Mouse (Mus musculus) limb, embryonic 15.5 days (tissue): ENCODE measurements around the gene Zcchc2. TPM values are rescaled to one million over a fixed set of nuclear protein-coding genes. Genes with fewer than 3 reads are reported as not detected.
A peak's percentile ranks its signal among the peaks of the same experiment; 100 is the strongest.

ENCODE experiments used
- ATAC-seq: fragments of 200-750 bp; cut with Nextera tagmentation; 2 replicates; pipeline ENCODE4 v1.8.0; 2017; ENCODE audit warnings: low read depth, moderate TSS enrichment; ENCODE audit not compliant: insufficient number of reproducible peaks, low FRiP score, low TSS enrichment
- H3K27ac ChIP-seq: fragments of 300-500 bp; sonication (generic); 2 replicates; pipeline ENCODE4 v1.5.1; 2015; ENCODE audit warnings: moderate library complexity, mild to moderate bottlenecking, inconsistent platforms
- H3K27me3 ChIP-seq: fragments of 300-500 bp; sonication (generic); 2 replicates; pipeline ENCODE4 v1.6.1; 2015; ENCODE audit warnings: inconsistent platforms
- H3K36me3 ChIP-seq: fragments of 300-500 bp; sonication (generic); 2 replicates; pipeline ENCODE4 v1.6.1; 2015; ENCODE audit warnings: inconsistent platforms
- H3K4me1 ChIP-seq: fragments of 300-500 bp; sonication (generic); 2 replicates; pipeline ENCODE4 v1.6.1; 2015; ENCODE audit warnings: inconsistent platforms
- H3K4me2 ChIP-seq: fragments of 300-500 bp; sonication (generic); 2 replicates; pipeline ENCODE4 v1.6.1; 2015; ENCODE audit warnings: mild to moderate bottlenecking, inconsistent platforms
- H3K4me3 ChIP-seq: fragments of 300-500 bp; sonication (generic); 2 replicates; pipeline ENCODE4 v1.5.1; 2015; ENCODE audit warnings: mild to moderate bottlenecking, inconsistent platforms
- H3K9ac ChIP-seq: fragments of 300-500 bp; sonication (generic); 2 replicates; pipeline ENCODE4 v1.6.1; 2015; ENCODE audit warnings: inconsistent platforms
- H3K9me3 ChIP-seq: fragments of 300-500 bp; sonication (generic); 2 replicates; pipeline ENCODE4 v1.6.1; 2016; ENCODE audit warnings: inconsistent platforms
- WGBS: fragments of 180-500 bp; shearing (Covaris S2); methylation state at CpG from one replicate; pipeline ENCODE4 v1.1.7; 2015; 5-methylcytosine and 5-hydroxymethylcytosine counted together
- polyA plus RNA-seq: library from polyadenylated mRNA; unstranded; fragments of >200 nt; fragmentation: Nextera tagmentation; extraction: Ambion mirVana; gene quantifications from 2 replicates; pipeline ENCODE4 v1.2.1, GENCODE M21; 2015

The Zcchc2 gene
- polyA plus RNA-seq, result 2.1 TPM in 2 replicates

DNA sequence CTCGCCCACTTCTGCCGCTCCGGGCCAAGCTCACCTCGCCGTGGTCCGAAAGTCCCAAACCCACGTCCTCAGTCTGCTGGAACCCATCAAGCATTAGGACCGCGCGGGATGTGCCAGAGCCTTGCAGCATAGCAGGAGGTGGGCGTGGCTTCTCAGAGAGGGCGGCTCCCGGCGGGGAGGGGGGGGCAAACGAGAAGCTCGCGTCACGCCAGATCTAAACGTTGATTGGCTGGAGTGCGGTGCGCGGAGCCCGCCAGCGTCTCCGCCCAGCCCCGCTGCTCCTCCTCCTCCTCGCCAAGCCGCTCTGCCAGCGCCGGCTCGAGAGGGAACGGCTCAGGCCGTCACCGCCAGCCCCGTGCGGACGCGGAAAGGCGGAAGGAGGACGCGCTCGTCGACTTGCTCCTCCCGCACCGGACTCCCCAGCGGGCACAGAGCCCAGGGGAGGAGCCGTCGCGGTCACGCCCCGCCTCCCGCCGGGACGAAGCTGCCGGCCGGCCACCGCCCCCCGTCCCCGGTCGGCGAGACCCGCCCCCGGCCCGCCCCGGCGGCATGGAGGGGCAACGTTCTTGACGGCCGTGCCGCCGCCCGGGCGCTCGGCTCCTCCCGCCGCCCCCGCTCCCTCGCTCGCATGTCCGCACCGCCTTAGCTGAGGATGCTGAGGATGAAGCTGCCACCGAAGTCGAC, at the start of gene Zcchc2:
Gene Zcchc2, plus strand, starts transcription at position 269 of the 684 bp plus-strand sequence.
- Histone ChIP-seq H3K4me2 (peak within 1 kb of the TSS; percentile 96), H3K4me1 (peaks cover 26% of the 10 kb centered on the region), H3K9me3 (no peaks in the 10 kb centered on the region), H3K4me3 (peak within 1 kb of the TSS; percentile 80), H3K36me3 (no peaks in the 10 kb centered on the region), H3K27me3 (no peaks in the 10 kb centered on the region), H3K27ac (peak within 1 kb of the TSS; percentile 97), H3K9ac (peak within 1 kb of the TSS; percentile 79)
- WGBS, result under 1% methylated on average over 66 of the region's 83 CpGs
- peak; percentile 97 for ATAC-seq

DNA sequence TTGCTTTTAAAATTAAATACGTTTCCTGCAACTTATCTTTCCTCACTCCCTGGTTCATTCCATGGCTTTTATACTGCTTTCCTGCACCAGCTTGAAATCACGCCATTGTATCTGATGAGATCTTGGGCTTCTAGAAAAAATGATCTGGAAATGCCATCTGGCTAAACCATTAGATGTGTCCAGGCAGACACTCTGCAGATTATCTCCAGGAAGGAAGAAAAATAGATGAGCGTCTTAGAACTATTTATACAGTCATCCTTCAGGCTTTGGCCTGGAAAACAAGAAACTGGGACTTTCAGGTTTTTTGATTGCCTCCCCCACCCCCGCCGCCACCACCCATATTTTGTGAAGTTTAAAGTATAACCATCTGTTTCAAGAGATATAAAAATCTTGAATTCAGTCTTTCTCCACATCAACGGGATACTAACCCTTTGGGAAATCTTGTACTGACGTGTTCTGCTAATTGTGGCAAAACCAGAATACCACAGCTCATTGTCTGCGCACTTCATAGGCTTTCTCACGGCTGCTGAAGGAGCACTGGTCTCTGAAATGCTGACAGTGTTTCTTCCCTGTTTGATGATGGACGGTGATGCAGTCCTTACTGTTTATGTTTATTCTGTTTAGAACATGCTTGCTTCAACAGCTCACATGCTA, 45.2 kb upstream of the Zcchc2 start:
- peaks cover 15% of the 10 kb centered on the region; the same call in 1 of the 2 replicates for H3K4me1 ChIP-seq
- no peak overlapping the region for H3K4me3 ChIP-seq
- no peak overlapping the region for H3K27ac ChIP-seq
- no peak for ATAC-seq
- H3K9me3 ChIP-seq, result no peaks in the 10 kb centered on the region
- no peaks in the 10 kb centered on the region for H3K27me3 ChIP-seq
- 59% methylated on average over 10 of the region's 10 CpGs for WGBS
- H3K9ac ChIP-seq, result no peak overlapping the region
- no peaks in the 10 kb centered on the region for H3K36me3 ChIP-seq
- H3K4me2 ChIP-seq, result no peak overlapping the region

DNA sequence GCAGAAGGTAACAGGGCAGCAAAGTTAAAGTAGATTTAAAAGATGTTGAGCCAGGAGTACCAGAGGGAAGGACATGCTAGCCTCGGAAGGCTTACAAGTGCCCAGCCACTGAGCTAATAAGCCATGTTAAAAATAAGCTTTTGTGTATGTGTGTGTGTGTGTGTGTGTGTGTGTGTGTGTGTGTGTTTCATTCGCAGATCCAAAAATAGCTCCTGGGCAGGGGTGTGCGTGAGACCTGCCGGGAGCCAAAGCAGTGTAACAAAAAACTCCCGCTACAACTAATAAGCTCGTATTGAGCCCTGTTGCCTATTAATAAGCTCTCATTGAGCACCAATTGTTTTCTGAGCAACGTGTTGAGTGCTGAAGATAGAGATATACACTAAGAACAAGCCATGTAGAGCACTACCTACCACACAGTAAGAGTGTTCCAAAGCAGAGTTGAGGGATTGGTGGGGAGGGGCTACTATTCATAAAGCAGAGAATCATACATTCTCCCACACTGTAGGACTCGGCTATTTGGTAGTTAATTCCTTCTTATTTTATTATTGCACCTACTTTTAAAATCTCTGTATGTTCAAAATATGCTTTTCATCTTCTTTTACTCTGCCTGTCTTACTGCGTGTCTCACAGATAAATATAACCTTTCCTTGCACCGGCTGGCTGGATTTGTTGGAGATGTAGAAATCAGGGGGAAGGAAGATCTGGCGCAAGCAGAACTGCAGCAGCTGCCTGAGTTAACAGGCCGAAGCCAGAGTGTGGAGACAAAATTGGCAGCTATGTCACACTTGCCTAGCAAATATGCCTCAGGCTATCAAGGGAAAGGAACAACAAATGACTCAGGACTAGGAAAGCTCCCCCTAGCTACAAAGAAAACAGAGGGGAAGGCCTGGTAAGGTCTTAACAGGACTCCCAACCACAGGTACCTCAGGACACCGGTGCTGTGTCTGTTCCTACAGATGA, 43.3 kb upstream of the Zcchc2 start:
- Histone ChIP-seq H3K9ac (no peak overlapping the region), H3K4me1 (peaks cover 15% of the 10 kb centered on the region; the same call in 1 of the 2 replicates), H3K4me3 (no peak overlapping the region), H3K4me2 (no peak overlapping the region), H3K27ac (no peak overlapping the region), H3K9me3 (no peaks in the 10 kb centered on the region), H3K36me3 (no peaks in the 10 kb centered on the region), H3K27me3 (no peaks in the 10 kb centered on the region)
- WGBS, result 43% methylated on average over 13 of the region's 13 CpGs
- ATAC-seq, result no peak

DNA sequence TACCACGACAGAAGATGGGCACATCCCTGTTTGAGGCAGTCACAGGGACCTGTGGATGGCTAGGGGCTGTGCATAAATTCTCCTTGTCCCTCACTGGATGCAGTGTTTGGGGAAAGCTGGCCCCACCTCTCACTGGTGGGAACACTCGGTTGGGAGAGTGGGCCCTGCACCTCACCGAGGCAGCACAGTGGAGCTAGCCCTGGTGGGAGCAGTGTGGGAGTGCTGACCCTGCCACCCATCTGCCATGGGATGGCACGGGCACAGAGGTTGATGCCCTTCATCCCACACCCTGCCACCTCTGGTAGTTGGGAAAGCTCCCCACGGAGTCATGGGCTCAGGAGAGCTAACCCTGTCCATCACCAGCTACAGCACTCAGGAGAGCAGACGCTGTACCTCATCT, 41.9 kb upstream of the Zcchc2 start:
- no peak overlapping the region for H3K4me3 ChIP-seq
- 0 out of 2 replicates have a peak, but pooled peaks have one; percentile 31 for ATAC-seq
- H3K4me1 ChIP-seq, result peaks cover 15% of the 10 kb centered on the region; the same call in 1 of the 2 replicates
- no peaks in the 10 kb centered on the region for H3K9me3 ChIP-seq
- no peaks in the 10 kb centered on the region for H3K27me3 ChIP-seq
- H3K4me2 ChIP-seq, result no peak overlapping the region
- H3K27ac ChIP-seq, result no peak overlapping the region
- no peak overlapping the region for H3K9ac ChIP-seq
- 74% methylated on average over 6 of the region's 6 CpGs for WGBS
- no peaks in the 10 kb centered on the region for H3K36me3 ChIP-seq

DNA sequence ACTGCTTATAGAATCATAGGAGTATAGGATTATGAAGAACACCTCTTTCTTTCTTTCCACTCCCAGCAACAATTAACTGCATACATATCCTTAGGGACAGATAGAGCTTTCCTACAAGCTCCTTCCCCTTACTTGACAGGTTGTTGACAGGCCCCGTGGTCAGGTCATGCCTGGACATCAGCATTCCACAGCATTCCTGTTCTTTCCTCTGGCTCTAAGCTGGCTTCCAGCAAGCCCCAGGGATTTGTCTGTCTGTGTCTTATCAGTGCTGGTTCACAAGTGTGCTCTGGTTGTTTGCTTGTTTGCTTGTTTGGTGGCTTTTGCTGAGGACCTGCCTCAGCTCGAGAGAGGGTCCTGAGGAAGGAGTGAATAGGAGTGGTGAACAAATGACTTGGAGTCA, 36.6 kb upstream of the Zcchc2 start:
- 68% methylated on average over 2 of the region's 2 CpGs for WGBS
- Histone ChIP-seq H3K9me3 (no peaks in the 10 kb centered on the region), H3K9ac (no peak overlapping the region), H3K4me1 (no peaks in the 10 kb centered on the region), H3K27ac (no peak overlapping the region), H3K36me3 (no peaks in the 10 kb centered on the region), H3K4me3 (no peak overlapping the region), H3K4me2 (no peak overlapping the region), H3K27me3 (no peaks in the 10 kb centered on the region)
- ATAC-seq, result no peak

DNA sequence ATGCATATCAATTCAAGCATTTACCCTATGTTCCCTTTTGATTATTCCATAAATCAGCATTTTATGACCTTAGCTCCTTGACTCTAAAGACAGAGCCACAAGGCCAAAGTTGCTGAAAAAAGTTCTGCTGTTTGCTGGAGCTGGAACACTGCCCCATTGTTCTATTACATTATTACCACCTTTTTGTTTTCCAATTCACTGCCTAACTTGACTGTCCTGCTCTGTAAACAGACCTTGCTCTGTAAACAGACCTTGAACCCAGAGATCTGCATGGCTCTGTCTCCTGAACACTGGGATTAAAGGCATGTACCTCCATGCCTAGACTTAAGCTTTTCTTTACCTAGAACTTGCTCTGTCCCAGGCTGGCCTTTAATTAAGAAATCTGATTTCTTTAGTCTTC, 36.2 kb upstream of the Zcchc2 start:
- no peaks in the 10 kb centered on the region for H3K27me3 ChIP-seq
- no peaks in the 10 kb centered on the region for H3K9me3 ChIP-seq
- no peak overlapping the region for H3K27ac ChIP-seq
- H3K4me1 ChIP-seq, result no peaks in the 10 kb centered on the region
- ATAC-seq, result no peak
- no peak overlapping the region for H3K9ac ChIP-seq
- no peaks in the 10 kb centered on the region for H3K36me3 ChIP-seq
- H3K4me2 ChIP-seq, result no peak overlapping the region
- H3K4me3 ChIP-seq, result no peak overlapping the region

DNA sequence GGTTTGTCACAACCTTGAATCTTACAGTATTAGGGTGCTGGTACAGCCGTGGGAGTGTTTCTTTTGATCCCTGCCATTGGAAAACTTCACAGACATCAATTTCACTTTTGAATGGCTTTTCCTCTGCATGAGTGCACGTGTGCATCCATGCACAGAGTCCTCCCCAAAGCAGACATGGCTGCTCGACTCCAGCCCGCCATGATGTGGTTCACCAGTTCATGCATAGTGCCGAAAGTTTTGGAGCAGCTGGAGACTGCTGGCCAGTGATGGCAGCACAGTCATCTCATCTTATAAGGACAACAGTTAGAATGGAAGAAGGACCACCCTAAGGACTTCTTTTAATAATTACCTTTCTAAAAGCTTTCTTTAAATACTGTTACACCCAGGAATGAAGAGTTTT, 34.1 kb upstream of the Zcchc2 start:
- H3K9ac ChIP-seq, result no peak overlapping the region
- no peaks in the 10 kb centered on the region for H3K9me3 ChIP-seq
- no peak overlapping the region for H3K27ac ChIP-seq
- H3K4me1 ChIP-seq, result no peaks in the 10 kb centered on the region
- H3K36me3 ChIP-seq, result no peaks in the 10 kb centered on the region
- ATAC-seq, result no peak
- 83% methylated on average over 5 of the region's 5 CpGs for WGBS
- H3K4me3 ChIP-seq, result no peak overlapping the region
- H3K27me3 ChIP-seq, result no peaks in the 10 kb centered on the region
- no peak overlapping the region for H3K4me2 ChIP-seq

DNA sequence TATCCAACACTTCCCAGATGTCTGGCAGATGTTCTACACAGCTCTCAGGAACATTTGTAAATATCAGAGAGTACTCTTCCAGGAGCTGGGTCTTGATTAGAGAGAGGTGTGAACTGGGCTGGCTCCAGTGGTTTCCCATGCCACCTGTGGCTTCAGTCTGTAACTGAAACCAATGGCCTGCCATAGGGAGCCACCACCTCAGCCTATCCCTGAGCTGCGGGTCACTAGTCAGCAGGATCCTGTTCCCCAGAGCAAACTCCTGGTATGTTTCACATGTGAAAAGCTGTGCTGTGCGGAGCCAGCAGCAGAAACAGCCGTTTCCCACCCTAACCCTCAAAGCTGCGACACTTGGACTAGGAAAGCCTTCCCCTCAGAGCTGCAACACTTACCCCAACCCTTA, 28.7 kb upstream of the Zcchc2 start:
- no peaks in the 10 kb centered on the region for H3K27me3 ChIP-seq
- H3K4me2 ChIP-seq, result no peak overlapping the region
- H3K9me3 ChIP-seq, result no peaks in the 10 kb centered on the region
- H3K9ac ChIP-seq, result no peak overlapping the region
- WGBS, result 65% methylated on average over 4 of the region's 4 CpGs
- H3K4me3 ChIP-seq, result no peak overlapping the region
- no peaks in the 10 kb centered on the region for H3K36me3 ChIP-seq
- no peak overlapping the region for H3K27ac ChIP-seq
- H3K4me1 ChIP-seq, result no peaks in the 10 kb centered on the region
- ATAC-seq, result no peak

DNA sequence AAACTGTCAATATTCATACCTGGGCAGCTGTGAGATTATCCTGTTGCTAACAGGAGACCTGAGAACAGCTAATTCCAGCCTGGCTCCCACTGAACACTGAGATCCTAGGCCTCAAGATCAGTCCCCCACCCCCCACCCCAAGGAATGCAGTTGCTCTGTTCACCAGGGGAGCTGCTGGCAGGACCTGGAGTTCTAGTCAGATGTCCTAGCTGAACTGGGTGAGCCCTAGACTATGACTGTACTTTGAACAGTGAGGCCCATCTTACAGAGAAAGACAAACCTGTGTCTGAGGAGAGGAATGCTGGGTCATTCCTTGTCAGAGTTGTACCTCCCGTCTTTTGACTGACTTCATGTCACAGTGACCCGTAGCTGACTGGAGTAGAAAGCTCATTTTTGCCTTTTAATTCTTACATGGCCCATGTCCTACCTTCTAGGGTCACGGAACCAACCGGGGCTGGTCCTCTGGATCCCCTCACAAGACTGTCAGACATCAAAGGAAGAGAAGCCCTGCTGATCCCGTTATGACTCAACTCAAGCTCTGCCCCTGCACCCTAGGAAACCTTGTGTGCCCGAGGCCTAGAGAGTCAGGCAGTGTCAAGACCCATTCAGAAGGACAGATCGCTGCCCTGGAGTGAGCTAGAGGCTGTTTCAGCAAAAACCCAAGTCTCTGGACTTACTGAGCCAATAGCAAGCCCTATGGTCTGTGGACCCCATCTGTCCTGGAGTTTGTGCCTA, 28.0 kb upstream of the Zcchc2 start:
- no peak overlapping the region for H3K4me3 ChIP-seq
- no peak overlapping the region for H3K4me2 ChIP-seq
- H3K9me3 ChIP-seq, result no peaks in the 10 kb centered on the region
- no peak overlapping the region for H3K9ac ChIP-seq
- ATAC-seq, result no peak
- H3K27me3 ChIP-seq, result no peaks in the 10 kb centered on the region
- WGBS, result 70% methylated on average over 7 of the region's 7 CpGs
- no peaks in the 10 kb centered on the region for H3K4me1 ChIP-seq
- no peak overlapping the region for H3K27ac ChIP-seq
- no peaks in the 10 kb centered on the region for H3K36me3 ChIP-seq

DNA sequence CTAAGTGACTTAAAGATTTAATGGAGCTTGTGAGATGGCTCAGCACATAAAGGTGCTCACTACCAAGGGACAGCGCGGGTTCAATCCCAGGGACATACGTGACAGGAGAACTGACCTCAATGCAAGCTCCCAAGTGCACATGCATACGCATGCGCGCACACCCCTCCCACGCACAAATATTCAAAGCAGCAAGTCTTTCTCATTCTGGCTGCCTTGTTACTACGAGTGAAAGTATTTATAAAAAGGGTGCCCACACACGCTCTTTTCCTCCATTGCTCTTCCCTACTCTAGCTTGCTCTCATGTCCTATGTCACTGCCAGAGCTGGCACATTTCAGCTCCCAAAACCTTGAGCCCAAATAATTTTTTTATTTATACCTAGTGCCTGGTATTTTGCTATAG, 27.4 kb upstream of the Zcchc2 start:
- 94% methylated on average over 9 of the region's 9 CpGs for WGBS
- Histone ChIP-seq H3K4me1 (no peaks in the 10 kb centered on the region), H3K9me3 (no peaks in the 10 kb centered on the region), H3K27me3 (no peaks in the 10 kb centered on the region), H3K4me2 (no peak overlapping the region), H3K27ac (no peak overlapping the region), H3K4me3 (no peak overlapping the region), H3K9ac (no peak overlapping the region), H3K36me3 (no peaks in the 10 kb centered on the region)
- no peak for ATAC-seq

DNA sequence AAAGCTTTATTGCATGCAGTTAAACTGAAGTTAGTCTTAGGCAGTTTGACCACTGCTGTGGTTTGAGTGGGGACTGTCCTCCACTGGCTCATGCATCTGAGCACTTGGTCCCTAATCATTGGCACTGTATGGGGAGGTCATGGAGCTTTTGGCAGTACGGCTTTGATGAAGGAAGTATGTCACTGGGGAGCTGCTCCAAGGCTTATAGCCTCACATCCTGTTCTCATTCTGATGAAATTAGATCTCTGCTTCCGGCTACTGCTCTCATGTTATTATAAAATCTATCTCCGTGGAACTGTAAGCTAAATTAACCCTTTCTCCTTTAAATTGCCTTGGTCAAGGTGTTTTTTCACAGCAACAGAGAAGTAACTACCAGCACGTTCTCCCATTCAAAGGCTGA, 25.7 kb upstream of the Zcchc2 start:
- 34% methylated on average over 4 of the region's 4 CpGs for WGBS
- no peak overlapping the region for H3K27ac ChIP-seq
- H3K27me3 ChIP-seq, result no peaks in the 10 kb centered on the region
- H3K4me2 ChIP-seq, result no peak overlapping the region
- H3K9ac ChIP-seq, result no peak overlapping the region
- no peak overlapping the region for H3K4me3 ChIP-seq
- no peaks in the 10 kb centered on the region for H3K9me3 ChIP-seq
- no peaks in the 10 kb centered on the region for H3K4me1 ChIP-seq
- no peaks in the 10 kb centered on the region for H3K36me3 ChIP-seq
- no peak for ATAC-seq
